Mouse (Mus musculus) liver, postnatal 0 days (tissue): ENCODE results near the gene Chn2.

Source experiments
- CTCF ChIP-seq: sonication (generic); IDR thresholded peaks from 2 replicates; pipeline ENCODE4 v1.5.1; 2016; ENCODE audit warnings: antibody characterized with exemption, low read depth
- EP300 ChIP-seq: IDR thresholded peaks from 2 replicates; pipeline ENCODE4 v1.6.1; 2016; ENCODE audit warnings: antibody characterized with exemption, low read depth, mild to moderate bottlenecking

- TF ChIP-seq CTCF, result no peak
- TF ChIP-seq EP300, result no peak
Observed at GRCm38 (mm10) chr6:54116299-54116698, 76.9 kb downstream of the Chn2 start.
